Mouse (Mus musculus) kidney, adult 11 months (tissue): ENCODE measurements at regions not wholly inside any gene's neighbourhood (a gene's known extent, or its start where the extent isn't known, plus 50 kb on each side); places are given as distances from the start of the nearest gene placed in this dataset.
"Not testable (repeated sequence)": the region's sequence is repeated elsewhere in the genome, so short reads cannot be mapped to it uniquely, and the experiment has no call there.

ENCODE experiments used
- DNase-seq: peaks from one replicate; pipeline ENCODE4 v3.0.0; 2022

DNA sequence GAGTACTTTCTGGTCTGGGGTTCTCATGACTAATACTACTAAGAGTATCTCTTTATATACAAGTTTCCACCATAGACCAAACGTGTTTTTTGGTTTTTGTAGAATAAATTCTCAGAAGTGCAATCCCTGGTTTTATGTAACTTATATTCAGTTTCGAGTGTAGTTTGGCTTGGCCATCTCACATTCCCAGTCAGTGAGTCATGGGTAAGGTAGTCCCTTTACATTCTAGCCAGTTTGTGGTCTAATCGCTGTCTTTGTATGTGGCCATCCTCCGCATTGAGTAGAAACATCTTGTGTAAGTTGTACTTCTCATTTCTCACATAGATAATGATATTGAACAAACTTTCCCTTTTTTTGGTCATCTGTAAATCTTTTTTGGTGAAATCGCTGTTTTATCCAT, 88.3 kb downstream of the Anxa5 start:
- no peak for DNase-seq

DNA sequence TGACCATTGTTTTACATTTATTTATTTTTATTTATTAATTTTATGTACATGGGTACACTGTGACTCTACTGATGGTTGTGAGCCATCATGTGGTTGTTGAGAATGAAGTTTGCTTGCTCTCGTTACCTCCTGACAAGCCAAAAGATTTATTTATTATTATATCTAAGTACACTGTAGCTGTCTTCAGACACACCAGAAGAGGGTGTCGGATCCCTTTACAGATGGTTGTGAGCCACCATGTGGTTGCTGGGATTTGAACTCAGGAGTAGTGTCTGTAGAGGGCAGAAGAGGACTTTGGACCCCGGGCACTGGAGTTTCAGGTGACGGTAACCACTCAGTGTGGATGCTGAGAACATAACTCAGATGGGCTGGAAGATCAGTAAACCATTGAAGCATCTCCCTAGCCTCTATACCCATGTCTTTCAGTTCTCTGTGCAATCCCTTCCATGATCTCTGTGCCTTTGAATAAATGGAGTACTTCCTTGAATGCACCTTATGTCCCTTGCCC, 92.2 kb downstream of the Anxa5 start:
- no peak for DNase-seq

- DNase-seq = no peak
These were observed 94.0 kb downstream of the Anxa5 start for GRCm38 (mm10) chr3:36381621-36382193.

GRCm38 (mm10) chr3:36375722-36376121, 100.0 kb downstream of the Anxa5 start:
- no peak for DNase-seq

- no peak for DNase-seq
These were observed 100.8 kb downstream of the Anxa5 start for GRCm38 (mm10) chr3:36374939-36375338.

- DNase-seq = no peak
These were observed 114.8 kb downstream of the Anxa5 start for GRCm38 (mm10) chr3:36360933-36361332.

DNA sequence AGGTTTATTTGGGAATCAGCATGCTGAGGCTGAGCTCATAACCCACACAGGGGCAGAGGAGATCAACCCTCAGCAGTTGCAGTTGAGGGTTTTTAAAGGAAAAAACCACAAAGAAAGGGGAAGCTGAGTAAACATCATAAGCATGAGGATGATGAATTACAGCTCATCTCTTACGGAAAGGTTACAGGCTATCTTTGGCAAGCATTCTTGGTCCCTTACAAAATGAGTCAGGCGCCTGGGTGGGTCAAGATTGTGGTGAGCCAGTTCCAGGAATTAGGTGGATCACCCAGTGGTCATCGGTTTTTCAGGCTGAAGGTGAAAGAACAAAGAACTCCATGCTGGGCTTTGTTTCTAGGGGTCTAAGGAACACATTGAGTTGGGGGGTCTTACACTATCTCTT, 121.5 kb downstream of the Anxa5 start:
- not testable (repeated sequence) for DNase-seq

- DNase-seq = no peak
These were observed 123.5 kb downstream of the Anxa5 start for GRCm38 (mm10) chr3:36352032-36352742.

- DNase-seq = no peak
These were observed 126.6 kb downstream of the Anxa5 start for GRCm38 (mm10) chr3:36349073-36349472.

- DNase-seq = peak; percentile 10
These were observed 118.9 kb upstream of the Qrfpr start for GRCm38 (mm10) chr3:36340889-36341533.

DNA sequence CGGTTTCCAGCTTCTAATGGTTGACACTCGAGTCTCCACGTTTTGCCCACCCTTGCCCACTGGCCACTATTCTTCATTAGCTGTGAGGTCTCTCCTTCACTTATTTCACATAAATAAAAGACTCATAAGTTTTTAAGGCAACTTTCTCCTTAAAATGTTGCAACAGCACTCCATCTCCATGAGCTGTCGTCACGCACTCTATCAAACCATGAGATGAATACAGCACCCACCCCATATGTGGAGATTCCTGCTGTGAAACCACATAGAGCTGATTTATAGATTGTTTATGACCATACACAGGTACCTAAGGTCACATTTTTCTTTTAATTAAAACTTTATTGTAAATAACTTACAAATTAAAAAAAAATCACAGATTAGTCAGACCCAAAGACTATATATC, 117.5 kb upstream of the Qrfpr start:
- no peak for DNase-seq

DNA sequence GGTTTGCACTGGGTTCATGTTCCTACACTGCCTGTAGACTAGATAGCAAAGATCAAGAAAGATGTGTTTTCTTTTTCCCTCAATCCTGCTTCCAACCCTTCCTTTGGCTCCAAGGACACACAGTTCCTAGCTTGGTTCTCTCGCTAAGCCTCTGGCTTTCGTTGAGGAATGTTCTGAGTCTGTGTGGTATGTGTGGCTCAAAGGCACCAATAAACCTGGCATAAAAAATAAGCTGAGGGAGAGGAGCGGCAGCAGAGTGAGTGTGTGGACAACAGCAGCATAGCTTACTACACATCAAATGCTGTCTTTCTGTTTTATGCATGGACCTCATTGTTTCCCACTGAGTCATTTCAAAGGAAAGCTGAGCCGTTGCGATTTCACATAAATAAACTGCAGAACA, 112.2 kb upstream of the Qrfpr start:
- DNase-seq = no peak

DNA sequence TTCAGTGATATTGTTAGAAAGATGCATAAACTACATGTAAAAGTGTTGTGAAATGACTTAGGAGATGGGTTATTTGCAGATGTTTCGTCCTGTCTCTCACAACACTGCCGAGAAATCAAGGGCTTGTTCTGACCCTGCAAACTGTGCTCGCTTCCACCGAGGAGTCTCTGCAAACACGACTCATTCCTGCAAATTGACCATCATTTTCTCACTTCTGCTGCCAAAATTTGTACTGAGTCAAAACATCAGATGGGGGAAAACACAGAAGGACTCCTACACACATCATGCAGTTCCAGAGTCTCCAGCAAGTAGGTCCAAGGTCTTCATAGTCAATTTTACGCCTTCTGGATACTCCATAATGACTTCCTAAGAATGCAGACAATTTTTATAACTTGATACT, 109.9 kb upstream of the Qrfpr start:
- DNase-seq = no peak

DNA sequence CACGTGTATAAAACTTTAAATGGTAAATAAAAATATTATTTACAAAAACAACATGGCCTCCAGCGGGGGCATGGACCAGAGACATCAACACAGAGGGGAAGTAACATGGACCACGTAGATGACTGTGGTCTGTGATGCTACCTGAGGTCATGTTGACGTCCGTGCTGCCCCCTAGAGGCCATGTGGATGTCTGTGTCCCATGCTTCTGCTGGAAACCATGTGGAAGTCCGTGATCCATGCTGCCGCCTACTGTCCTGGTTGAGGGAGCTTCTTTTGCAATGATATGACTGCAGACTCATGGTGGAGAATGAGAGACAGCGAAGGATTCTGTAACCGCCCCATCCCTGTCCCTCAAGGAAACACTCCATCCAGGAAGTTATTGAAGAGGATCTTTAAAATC, 108.5 kb upstream of the Qrfpr start:
- DNase-seq = peak; percentile 24

DNA sequence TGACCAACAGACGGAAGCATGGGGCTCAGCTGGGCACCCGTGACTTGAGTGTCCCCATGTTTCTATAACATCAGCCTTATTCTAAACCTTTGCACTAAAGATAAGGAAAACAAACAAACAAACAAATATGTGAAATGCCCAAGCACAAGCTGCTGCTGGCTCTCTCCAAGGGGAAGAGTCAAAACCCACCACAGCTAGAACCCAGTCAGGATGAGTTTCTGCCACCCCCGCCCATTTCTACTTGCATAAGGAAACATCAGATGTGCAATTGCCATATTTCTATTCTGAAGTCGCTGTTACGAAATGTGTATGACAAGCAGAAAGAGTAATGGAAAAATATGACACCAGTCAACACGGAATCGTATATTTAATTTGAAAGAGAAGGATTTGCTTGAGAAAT, 107.5 kb upstream of the Qrfpr start:
- no peak for DNase-seq

DNA sequence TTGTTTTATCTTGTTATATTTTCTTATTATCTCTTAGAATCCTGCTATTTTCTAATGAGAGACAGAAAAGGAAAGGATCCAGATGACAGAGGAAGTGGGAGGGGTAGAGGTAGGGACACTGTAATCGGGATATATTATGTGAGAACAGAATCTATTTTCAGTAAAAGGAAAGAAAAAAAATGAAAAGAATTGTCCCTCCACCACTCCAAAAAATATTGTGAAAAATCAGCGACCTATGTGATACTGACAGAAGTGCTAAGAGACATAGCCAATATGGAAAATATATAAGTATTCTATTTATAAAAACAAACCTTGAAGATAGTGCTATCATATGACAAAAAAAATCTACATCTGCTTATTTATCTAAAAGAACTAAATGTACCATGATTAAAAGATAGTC, 106.8 kb upstream of the Qrfpr start:
- DNase-seq = no peak

GRCm38 (mm10) chr3:36318635-36319034, 96.5 kb upstream of the Qrfpr start:
- no peak for DNase-seq

DNA sequence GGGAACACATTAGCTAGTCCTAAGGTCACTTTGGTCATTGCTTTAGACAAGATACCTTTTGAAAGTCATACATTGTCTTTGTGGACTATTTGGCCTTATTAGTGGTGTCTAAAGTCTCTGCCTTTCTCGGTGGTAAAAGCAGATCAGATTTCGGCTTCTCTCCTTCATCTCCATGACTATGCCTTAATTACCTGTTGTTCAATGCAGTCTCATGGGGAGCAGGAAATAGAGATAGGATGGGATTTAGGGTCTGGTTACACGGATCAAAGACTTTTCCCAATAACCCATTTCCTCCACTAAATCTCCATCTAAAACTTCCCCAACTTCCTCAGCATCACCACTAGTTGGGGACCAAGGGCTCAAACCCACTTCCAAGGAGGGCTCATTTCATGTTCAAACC, 89.2 kb upstream of the Qrfpr start:
- no peak for DNase-seq

GRCm38 (mm10) chr3:36310642-36311267, 88.6 kb upstream of the Qrfpr start:
- DNase-seq = no peak

DNA sequence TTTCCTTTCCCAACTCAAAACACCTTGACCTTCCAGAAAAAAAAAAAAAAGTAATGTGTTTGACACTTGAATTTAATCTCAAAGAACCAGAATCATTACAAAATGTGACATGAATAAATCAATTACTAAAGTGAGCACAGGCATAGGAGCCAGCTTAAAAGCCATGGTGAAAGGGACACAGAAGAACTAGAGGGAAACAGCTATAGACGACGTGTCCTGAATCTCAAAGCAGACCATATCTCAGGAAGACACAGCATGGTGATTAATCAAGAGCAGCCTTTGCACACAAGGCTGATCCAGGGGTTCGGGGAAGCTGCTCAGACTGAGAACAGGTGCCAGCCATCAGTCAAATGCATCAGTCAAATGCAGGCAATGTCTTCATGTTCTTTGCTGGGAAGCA, 74.7 kb upstream of the Qrfpr start:
- DNase-seq = no peak

DNA sequence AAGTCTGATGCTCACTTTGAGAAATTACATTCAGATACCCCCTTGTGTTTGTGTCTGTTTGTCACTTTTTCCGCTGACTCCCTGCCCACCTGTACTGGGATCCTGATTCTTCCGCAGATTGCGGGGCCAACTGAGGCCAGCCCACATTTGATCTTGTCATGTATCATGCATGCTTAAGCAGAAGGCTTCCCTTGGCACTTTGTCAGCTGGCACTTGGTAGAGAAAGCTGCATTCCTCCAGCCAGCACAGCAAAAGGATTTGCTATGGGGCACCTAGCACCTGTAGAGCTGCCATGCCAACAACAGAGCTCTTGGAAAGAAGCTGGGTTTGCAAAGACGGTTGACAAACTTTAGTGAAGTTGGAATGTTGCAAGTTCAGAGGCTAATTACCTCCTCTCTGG, 69.9 kb upstream of the Qrfpr start:
- no peak for DNase-seq

DNA sequence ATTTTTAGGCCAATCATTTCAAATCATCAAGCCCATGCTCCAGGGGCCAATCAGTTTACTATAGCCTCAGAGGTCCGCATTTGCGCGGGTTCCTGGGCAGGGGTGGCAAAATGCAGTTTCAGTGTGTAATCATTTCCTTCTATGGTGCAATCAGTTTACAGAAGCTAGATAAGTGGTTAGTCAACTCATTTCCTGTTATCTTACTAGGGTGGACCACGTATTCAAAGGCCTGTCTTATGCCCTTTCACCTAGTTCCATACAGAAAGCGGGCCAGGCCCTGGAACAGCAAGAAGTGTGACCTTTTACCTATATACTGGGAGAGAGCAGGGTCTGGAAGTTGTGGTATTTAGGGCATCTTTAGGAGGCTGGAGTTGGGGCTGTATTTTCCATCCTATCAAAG, 62.0 kb upstream of the Qrfpr start:
- DNase-seq = no peak

DNA sequence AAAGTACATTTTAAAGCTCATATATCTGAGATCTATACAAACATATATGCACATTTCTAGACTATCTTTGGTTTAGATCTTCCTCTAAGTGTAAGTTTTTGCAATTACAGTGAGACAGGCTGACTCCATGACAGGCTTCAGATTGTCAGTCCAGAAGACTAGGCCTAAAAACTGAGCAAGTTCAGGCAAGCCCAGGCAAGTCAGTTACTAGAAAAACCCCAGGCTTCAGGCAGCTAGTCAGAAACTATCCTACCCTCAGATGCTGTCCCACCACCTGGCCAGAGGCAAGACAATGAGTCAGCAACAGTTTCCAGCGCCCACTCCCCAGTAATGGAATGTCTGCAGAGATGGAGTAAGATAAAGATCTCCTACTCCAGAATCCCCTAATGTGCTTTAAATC, 53.4 kb upstream of the Qrfpr start:
- DNase-seq = no peak
